Mouse (Mus musculus) gastrocnemius, postnatal 14 days (tissue): ENCODE data around the gene Grwd1. TPM values are rescaled to one million over a fixed set of nuclear protein-coding genes. Genes with fewer than 3 reads are reported as not detected.
"Not testable (repeated sequence)": the region's sequence is repeated elsewhere in the genome, so short reads cannot be mapped to it uniquely, and the experiment has no call there.

Experiments used
- DNase-seq: peaks from one replicate; pipeline ENCODE4 v3.0.0; 2021; ENCODE audit warnings: mixed read lengths
- intact Hi-C: fragments of 180-260 bp; cut with DNase I; formaldehyde crosslinking; loops from one replicate; pipeline ENCODE4 v1.15.1; 2025; ENCODE audit warnings: low total_unique reads
- long read RNA-seq, 2 experiments: library from polyadenylated mRNA; stranded (forward); transcript quantifications; one replicate each; pipeline ENCODE4 v2.0.0; 2021
- total RNA-seq, 2 experiments: library from RNA; stranded (reverse); gene quantifications; 2 replicates each; pipeline ENCODE4 v1.2.3; 2021

The Grwd1 gene
- total RNA-seq = 10 to 100 TPM; 10.5 to 16.5 TPM
- long read RNA-seq, experiment 1, transcript Grwd1-201 (7 exons, 1,898 nt) = major isoform, 30 of 33 reads
- long read RNA-seq, experiment 1, partial matches to known transcripts = 3 of 33 reads
- long read RNA-seq, experiment 1, other reads (novel, unspliced or antisense) = 0 of 33 reads
- long read RNA-seq, experiment 2, transcript Grwd1-201 (7 exons, 1,898 nt) = major isoform, 27 of 27 reads
- long read RNA-seq, experiment 2, partial matches to known transcripts = 0 of 27 reads
- long read RNA-seq, experiment 2, other reads (novel, unspliced or antisense) = 0 of 27 reads

DNA sequence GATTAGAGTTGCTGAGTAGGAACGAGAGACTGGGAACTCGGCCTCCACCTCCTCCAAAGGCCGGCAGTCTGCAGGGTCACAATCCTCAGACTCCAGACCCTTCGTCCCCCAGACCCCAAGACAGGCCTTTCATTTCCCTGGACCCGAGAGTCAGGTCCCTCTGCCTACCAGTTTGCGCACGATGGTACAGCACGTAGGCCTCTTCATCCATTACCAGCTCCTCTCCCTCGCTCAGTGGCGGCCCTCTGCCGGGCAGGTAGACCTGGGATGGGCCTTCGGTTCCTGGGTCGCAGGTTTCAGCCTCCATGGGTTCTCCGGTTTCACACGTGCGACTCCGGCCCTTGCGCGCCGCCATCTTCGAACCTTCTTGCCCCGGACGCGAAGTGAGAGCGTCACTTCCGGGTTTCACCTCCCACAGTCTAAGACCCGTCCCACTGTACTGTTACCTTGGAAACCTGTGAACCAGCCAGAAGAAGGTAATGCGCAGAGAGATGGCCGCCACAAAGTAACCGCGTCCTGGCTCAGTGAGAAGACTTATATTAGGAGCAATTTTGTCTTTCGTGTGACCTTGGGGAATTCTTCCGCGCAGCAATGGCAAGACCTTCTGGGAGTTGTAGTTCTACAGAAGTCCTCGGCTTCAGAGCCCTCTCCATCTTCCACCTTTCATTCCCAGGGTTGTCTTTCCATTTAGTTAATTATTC, at the start of gene Grwd1:
Gene Grwd1 (minus strand): TSS at position 518 of the 701 bp plus-strand sequence.
- intact Hi-C loops = no loop called here
- DNase-seq = peak; percentile 81

GRCm38 (mm10) chr7:45880531-45880930, 49.8 kb upstream of the Grwd1 start:
- intact Hi-C loops = no loop called here

DNA sequence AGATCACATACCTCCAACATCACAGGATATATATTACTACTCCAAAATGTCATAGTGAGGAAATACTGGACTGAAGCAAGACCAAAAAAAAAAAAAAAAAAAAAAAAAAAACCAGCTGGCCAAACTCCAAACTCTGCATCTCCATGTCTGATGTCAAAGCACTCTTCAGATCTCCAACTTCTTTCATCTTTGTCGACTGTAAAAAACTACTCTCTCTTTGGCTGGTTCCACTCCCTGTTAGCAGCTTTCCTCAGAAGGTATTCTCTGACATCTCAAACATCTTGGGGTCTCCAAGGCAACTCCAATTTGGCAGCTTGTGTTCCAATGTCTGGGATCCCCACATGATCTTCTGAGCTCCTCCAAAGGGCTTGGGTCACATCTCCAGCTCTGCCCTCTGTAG, 47.5 kb upstream of the Grwd1 start, which contains the start of gene Grin2d:
Gene Grin2d (minus strand): TSS at position 101 of the 400 bp plus-strand sequence.
- not testable (repeated sequence) for DNase-seq

More at GRCm38 (mm10) chr7:45880531-45880930, 49.8 kb upstream of the Grwd1 start:
- no peak for DNase-seq

GRCm38 (mm10) chr7:45876895-45877294, 46.2 kb upstream of the Grwd1 start:
- intact Hi-C loops = loop anchor here (2.0 kb wide), 1 partner anchor 136 kb away; no protein-coding TSS in a partner anchor

More for the DNA sequence above, 47.5 kb upstream of the Grwd1 start, which contains the start of gene Grin2d:
- intact Hi-C loops = not testable (repeated sequence)

DNA sequence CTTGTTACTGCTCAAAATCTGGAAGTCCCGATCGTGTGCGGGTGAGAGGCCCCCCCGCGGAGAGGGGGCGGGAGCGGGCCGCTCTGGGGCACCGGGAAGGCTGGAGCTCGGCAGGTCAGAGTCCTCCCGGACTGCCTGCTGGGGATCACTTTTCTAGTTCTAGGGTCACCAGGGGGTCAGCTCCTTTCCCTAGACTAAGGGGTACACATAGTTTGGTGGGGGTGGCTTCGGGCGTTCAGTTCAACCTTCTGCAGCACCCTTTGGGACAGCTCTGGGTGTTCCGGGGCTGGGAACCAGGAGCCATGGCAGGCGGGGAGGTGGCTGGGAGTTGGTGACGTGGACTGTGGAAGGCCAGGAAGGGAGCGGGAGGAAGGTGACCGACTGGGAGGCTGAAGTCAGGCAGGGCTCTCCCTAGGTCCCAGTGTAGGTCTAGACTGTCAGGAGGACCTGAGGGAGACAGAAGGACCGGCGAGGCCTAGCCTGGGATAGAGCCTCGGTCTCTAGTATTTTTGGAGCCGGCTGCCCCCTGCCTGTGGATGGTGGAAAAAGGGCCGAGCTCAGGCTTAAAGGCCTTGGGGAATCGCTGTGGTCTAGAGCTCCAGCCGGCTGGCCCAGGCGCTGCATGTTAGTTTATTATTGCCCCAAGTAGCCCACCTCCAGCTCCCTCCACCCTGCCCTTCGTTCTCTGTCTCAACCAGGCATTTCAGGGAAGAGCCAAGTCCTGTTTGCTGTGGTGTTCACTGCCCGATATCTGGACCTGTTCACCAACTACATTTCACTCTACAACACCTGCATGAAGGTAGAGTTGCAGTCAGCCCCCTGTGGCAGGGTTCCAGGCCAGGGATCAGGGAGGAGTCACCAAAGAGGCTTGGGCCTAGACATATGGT, 42.6 kb upstream of the Grwd1 start:
- DNase-seq = peak; percentile 62
- intact Hi-C loops = loop anchor here (5.0 kb wide), 1 partner anchor 59 kb away; no protein-coding TSS in a partner anchor

More at GRCm38 (mm10) chr7:45876895-45877294, 46.2 kb upstream of the Grwd1 start:
- no peak for DNase-seq

DNA sequence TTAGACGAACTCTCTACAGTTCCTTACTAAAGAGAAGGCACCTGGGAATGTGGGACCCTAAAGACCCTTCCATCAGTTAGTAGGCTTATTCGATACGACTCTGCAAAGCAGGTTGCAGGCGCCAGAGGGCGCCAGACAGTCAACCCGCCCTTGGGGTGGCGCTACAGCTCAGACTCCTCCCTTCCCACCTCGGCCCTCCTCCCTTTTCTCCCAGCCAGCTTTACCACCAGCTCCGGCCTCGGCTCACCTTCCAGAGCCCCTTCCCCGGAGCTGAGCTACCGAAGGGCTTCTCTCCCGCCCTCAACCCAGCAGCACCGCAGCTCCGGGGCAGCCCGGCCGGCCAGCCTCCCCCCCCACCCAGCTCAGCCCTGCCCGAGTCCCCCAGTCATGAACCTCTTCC, 41.9 kb upstream of the Grwd1 start, which contains the start of gene Kdelr1:
Gene Kdelr1 (plus strand): TSS at position 149 of the 400 bp plus-strand sequence.
- intact Hi-C loops = loop anchor here (5.0 kb wide), 1 partner anchor 60 kb away; no protein-coding TSS in a partner anchor
- peak; percentile 88 for DNase-seq

- intact Hi-C loops = loop anchor here (2.0 to 5.0 kb wide), 2 partner anchors 62 to 144 kb away; no protein-coding TSS in a partner anchor
- DNase-seq = no peak
These were observed 39.7 kb upstream of the Grwd1 start for GRCm38 (mm10) chr7:45870282-45871058.

DNA sequence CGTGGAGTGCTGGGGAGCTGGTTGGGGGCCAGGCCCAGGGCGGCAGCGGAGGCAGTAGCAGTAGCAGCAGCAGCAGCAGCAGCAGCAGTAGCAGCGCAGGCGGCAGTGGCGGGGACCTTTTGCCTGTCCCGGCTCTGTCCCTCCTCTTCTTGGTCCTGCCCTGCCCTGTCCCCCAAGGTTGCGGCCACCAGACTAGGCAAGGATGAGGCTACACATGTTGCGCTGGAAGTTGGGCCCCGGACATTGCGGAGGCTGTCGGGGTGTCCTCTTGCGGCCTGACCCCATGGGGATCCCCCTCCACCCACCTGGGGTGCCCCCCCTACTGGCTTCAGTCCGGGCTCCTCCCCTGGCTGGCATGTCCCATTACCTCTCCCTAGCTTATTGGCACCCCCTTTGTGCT, 39.0 kb upstream of the Grwd1 start:
- intact Hi-C loops = loop anchor here (2.0 to 5.0 kb wide), 2 partner anchors 63 to 145 kb away; no protein-coding TSS in a partner anchor
- no peak for DNase-seq

DNA sequence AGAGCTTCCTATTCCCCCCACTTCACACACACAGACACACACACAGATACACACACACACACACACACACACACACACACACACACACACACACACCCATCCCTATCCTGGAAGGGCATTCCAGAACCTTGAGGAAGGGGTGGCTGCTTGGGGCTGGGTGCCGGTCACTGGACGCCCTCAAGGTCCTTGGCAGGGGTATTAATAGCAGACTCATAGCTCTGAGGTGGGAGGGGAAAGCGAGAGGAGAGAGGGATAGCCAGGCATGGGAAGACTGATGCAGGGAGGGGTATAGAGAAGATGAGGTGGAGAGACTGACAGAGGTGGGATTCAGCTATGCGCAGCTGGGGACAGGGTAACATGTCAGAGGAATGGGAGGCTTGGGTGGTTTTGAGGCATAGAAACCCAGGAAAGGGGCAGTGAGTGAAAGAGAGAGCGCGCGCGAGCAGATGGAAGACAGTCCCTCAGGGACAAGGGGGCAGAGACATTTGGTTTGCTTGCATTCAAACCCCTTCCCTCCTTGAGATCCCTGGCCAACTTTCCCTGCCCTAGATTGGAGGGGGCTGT, 38.4 kb upstream of the Grwd1 start:
- intact Hi-C loops = no loop called here

GRCm38 (mm10) chr7:45867871-45868270, 37.1 kb upstream of the Grwd1 start:
- intact Hi-C loops = no loop called here
- no peak for DNase-seq

More for the DNA sequence above, 38.4 kb upstream of the Grwd1 start:
- no peak for DNase-seq

- intact Hi-C loops = no loop called here
- DNase-seq = peak; percentile 95
These were observed 35.5 kb upstream of the Grwd1 start for GRCm38 (mm10) chr7:45865925-45866910.

DNA sequence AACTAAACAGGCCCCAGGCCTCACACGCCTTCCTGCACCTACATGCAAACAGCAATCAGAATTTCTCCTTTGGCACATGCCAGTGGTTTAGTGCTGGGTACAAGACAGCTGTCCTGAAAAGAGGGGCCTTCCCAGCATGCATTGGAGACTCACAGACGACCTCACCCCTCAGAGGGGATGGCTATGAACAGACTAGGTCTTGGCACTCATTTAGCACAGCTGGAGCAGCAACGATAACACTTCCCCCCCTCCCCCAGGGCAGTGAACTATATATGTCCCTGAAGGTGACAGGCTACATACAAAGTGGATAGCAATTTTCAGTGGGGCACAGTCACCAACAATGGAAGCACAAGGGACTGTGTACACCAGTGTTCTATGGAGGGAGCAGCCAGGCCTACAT, 33.7 kb upstream of the Grwd1 start:
- intact Hi-C loops = no loop called here
- DNase-seq = no peak

DNA sequence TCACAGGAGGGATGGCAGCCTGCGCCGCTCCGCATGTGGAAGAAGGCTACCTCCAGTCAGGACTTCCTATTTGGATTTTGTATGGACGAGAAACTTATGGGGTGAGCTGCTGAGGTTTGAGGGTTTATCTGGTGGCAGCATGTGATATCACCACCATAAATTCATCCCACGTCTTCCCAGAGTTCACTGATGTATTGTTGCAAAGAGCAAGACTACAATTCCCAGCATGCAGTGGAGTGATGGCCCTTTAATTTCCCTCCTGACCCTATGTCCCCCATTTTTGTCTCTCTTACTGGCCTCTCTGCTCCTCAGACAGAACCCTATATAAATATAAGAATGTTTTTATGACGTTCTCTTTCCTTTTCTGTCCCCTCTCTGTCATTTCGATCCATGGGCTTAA, 32.1 kb upstream of the Grwd1 start:
- intact Hi-C loops = no loop called here
- DNase-seq = no peak

DNA sequence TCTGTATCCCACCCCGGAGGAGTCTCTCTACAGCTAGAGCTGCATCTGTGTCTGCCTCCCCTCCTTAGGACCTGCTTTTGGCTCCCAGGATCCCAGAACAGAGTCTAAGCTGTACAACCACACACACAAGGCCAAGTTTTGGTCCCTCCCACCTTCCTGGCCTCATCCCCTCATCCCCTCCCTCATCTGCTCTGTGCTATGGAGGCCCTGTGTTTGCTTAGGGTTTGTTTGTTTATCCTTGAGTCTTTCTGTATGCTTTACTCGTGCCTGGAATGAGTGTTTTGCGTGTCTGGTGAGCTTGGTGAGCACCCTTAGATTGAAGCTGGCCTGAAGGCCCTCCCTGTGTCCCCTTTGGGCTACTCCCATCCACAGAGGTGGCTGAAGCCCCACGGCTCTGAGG, 28.3 kb upstream of the Grwd1 start:
- DNase-seq = no peak
- intact Hi-C loops = no loop called here

DNA sequence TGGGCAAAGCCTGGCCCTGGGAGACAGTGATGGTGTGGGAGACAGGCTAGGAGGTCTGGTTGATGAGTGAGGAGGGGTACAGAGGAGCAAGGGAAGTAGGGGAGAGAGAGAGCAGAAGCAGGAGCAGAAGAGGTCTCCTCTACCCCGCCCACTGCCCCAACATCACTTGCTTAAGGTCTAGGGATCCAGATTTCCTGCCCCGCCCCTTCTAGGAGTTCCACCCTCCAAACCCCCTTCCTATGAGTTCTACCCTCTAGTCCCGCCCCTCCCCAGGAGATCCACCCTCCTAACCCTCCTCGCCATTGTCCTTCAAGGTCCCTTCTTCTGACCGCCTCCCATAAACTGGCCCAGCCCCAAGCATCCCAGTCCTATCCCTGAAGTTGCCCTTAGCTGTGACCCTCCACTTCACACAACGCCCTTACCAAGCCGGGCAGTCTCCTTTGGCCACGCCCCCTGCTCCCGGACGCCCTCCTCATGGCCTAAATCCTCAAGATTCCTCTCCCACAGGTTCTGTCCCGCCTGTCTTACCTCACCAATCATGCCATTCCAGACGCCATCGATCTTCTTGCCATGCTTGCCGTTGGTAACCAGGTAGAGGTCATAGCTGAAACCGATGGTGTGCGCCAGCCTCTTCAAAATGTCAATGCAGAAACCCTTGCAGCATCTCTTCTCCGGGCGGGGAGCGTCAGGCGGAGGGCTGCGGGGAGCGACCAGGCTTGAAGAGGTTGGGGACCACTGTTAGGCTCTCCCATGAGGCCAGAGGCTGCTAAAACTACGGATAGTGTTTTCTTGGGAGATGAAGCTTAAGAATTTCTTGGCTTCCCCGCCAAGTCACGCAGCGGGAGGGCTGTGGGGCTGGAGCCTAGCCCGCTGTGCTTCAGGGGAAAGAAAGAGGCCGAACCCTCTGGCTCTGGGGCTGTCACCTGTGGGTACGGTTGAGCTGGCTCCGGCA, 26.5 kb upstream of the Grwd1 start:
- no peak for DNase-seq
- intact Hi-C loops = no loop called here

DNA sequence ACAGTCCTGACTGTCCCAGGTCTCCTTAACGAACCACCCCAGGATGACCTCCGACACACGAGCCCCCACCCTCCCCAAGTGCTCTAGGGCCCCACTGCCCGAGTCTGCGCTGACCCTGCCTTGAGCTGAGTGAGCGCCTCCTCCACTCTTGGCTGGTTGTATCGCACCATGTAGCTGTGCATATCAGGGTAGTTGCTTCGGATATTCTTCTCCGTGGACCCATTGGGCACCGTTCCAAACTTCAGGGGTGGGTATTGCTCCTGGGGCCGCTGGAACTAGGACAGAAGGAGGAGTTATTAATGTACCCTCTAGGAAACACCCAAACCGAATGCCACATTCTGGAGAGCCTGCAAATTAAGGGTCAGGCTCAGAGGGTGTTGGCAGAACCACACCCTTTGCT, 22.3 kb upstream of the Grwd1 start:
- intact Hi-C loops = no loop called here
- DNase-seq = no peak
